Mouse (Mus musculus): ENCODE data around the gene Eea1. TPM values are rescaled to one million over a fixed set of nuclear protein-coding genes. Genes with fewer than 3 reads are reported as not detected.

Eea1 gene
- polyA plus RNA-seq, 1 experiment from 2014 or later, result 25.6 TPM

GRCm38 (mm10) chr10:95956629-95957028, 16.2 kb downstream of the Eea1 start:
- H3K4me3 ChIP-seq (replicated peaks), result no peak overlapping the region
- H3K4me1 ChIP-seq, result no peaks in the 10 kb centered on the region; the same call in 1 of the 2 replicates
- no peak overlapping the region for H3K9ac ChIP-seq (replicated peaks)
- no peaks in the 10 kb centered on the region for H3K9me3 ChIP-seq (replicated peaks)
- H3K4me2 ChIP-seq, result no peak overlapping the region
- H3K36me3 ChIP-seq, result no peaks in the 10 kb centered on the region
- no peak for ATAC-seq (ENCODE audit: low FRiP score)
- H3K27me3 ChIP-seq (replicated peaks), result no peaks in the 10 kb centered on the region
- 89% methylated on average over 2 of the region's 2 CpGs for WGBS
- no peak overlapping the region for H3K27ac ChIP-seq (replicated peaks)

- peak overlapping the region; percentile 51 for H3K27ac ChIP-seq (replicated peaks)
- no peaks in the 10 kb centered on the region for H3K36me3 ChIP-seq
- H3K27me3 ChIP-seq (replicated peaks), result no peaks in the 10 kb centered on the region
- 28% methylated on average over 1 of the region's 1 CpGs for WGBS
- no peak overlapping the region for H3K4me2 ChIP-seq
- no peak overlapping the region for H3K4me3 ChIP-seq (replicated peaks)
- H3K9me3 ChIP-seq (replicated peaks), result no peaks in the 10 kb centered on the region
- no peaks in the 10 kb centered on the region; the same call in 1 of the 2 replicates for H3K4me1 ChIP-seq
- no peak overlapping the region for H3K9ac ChIP-seq (replicated peaks)
- ATAC-seq (ENCODE audit: low FRiP score), result peak; percentile 50; the same call in 1 of the 2 replicates
These were observed 17.1 kb downstream of the Eea1 start for GRCm38 (mm10) chr10:95957574-95957973.

GRCm38 (mm10) chr10:95964679-95965078, 24.2 kb downstream of the Eea1 start:
- H3K27ac ChIP-seq (replicated peaks), result no peak overlapping the region
- no peaks in the 10 kb centered on the region for H3K9me3 ChIP-seq (replicated peaks)
- H3K36me3 ChIP-seq, result no peaks in the 10 kb centered on the region
- 73% methylated on average over 1 of the region's 1 CpGs for WGBS
- no peaks in the 10 kb centered on the region for H3K27me3 ChIP-seq (replicated peaks)
- H3K4me1 ChIP-seq, result 0 out of 2 replicates have a peak, but pooled peaks cover 4% of the 10 kb centered on the region
- no peak overlapping the region for H3K4me3 ChIP-seq (replicated peaks)
- no peak for ATAC-seq (ENCODE audit: low FRiP score)
- no peak overlapping the region for H3K9ac ChIP-seq (replicated peaks)
- H3K4me2 ChIP-seq, result no peak overlapping the region

- Histone ChIP-seq H3K27me3 (replicated peaks) (no peaks in the 10 kb centered on the region), H3K9me3 (replicated peaks) (no peaks in the 10 kb centered on the region), H3K9ac (replicated peaks) (no peak overlapping the region), H3K27ac (replicated peaks) (no peak overlapping the region), H3K4me2 (no peak overlapping the region), H3K36me3 (no peaks in the 10 kb centered on the region), H3K4me3 (replicated peaks) (no peak overlapping the region), H3K4me1 (0 out of 2 replicates have a peak, but pooled peaks cover 4% of the 10 kb centered on the region)
- WGBS, result 97% methylated on average over 1 of the region's 1 CpGs
- ATAC-seq (ENCODE audit: low FRiP score), result no peak
These were observed 29.2 kb downstream of the Eea1 start for GRCm38 (mm10) chr10:95969694-95970093.

GRCm38 (mm10) chr10:95970744-95971212, 30.3 kb downstream of the Eea1 start:
- Histone ChIP-seq H3K9me3 (replicated peaks) (no peaks in the 10 kb centered on the region), H3K4me1 (0 out of 2 replicates have a peak, but pooled peaks cover 4% of the 10 kb centered on the region), H3K4me3 (replicated peaks) (no peak overlapping the region), H3K4me2 (no peak overlapping the region), H3K27ac (replicated peaks) (no peak overlapping the region), H3K27me3 (replicated peaks) (no peaks in the 10 kb centered on the region), H3K36me3 (peaks cover 9% of the 10 kb centered on the region), H3K9ac (replicated peaks) (no peak overlapping the region)
- no peak for ATAC-seq (ENCODE audit: low FRiP score)
- 80% methylated on average over 3 of the region's 3 CpGs for WGBS

GRCm38 (mm10) chr10:95971341-95971740, 30.9 kb downstream of the Eea1 start:
- Histone ChIP-seq H3K36me3 (peaks cover 9% of the 10 kb centered on the region), H3K4me2 (no peak overlapping the region), H3K27ac (replicated peaks) (no peak overlapping the region), H3K4me1 (0 out of 2 replicates have a peak, but pooled peaks cover 4% of the 10 kb centered on the region), H3K4me3 (replicated peaks) (no peak overlapping the region), H3K9me3 (replicated peaks) (no peaks in the 10 kb centered on the region), H3K9ac (replicated peaks) (no peak overlapping the region), H3K27me3 (replicated peaks) (no peaks in the 10 kb centered on the region)
- ATAC-seq (ENCODE audit: low FRiP score), result no peak
- 91% methylated on average over 4 of the region's 4 CpGs for WGBS

- no peaks in the 10 kb centered on the region for H3K27me3 ChIP-seq (replicated peaks)
- peaks cover 11% of the 10 kb centered on the region for H3K36me3 ChIP-seq
- 0 out of 2 replicates have a peak, but pooled peaks cover 4% of the 10 kb centered on the region for H3K4me1 ChIP-seq
- no peaks in the 10 kb centered on the region for H3K9me3 ChIP-seq (replicated peaks)
- WGBS, result 96% methylated on average over 3 of the region's 3 CpGs
- no peak overlapping the region for H3K4me2 ChIP-seq
- ATAC-seq (ENCODE audit: low FRiP score), result no peak
- H3K4me3 ChIP-seq (replicated peaks), result no peak overlapping the region
- no peak overlapping the region for H3K27ac ChIP-seq (replicated peaks)
- no peak overlapping the region for H3K9ac ChIP-seq (replicated peaks)
These were observed 31.5 kb downstream of the Eea1 start for GRCm38 (mm10) chr10:95971942-95972341.

- no peak for ATAC-seq (ENCODE audit: low FRiP score)
- 95% methylated on average over 3 of the region's 3 CpGs for WGBS
These were observed 34.0 kb downstream of the Eea1 start for GRCm38 (mm10) chr10:95974462-95974861.

GRCm38 (mm10) chr10:95976798-95977197, 36.3 kb downstream of the Eea1 start:
- no peak overlapping the region for H3K9ac ChIP-seq (replicated peaks)
- no peak overlapping the region for H3K4me3 ChIP-seq (replicated peaks)
- no peak for ATAC-seq (ENCODE audit: low FRiP score)
- H3K4me1 ChIP-seq, result no peaks in the 10 kb centered on the region
- H3K36me3 ChIP-seq, result peaks cover 13% of the 10 kb centered on the region
- no peak overlapping the region for H3K4me2 ChIP-seq
- no peaks in the 10 kb centered on the region for H3K9me3 ChIP-seq (replicated peaks)
- no peak overlapping the region for H3K27ac ChIP-seq (replicated peaks)
- H3K27me3 ChIP-seq (replicated peaks), result no peaks in the 10 kb centered on the region
- 96% methylated on average over 2 of the region's 2 CpGs for WGBS

More at GRCm38 (mm10) chr10:95974462-95974861, 34.0 kb downstream of the Eea1 start:
- Histone ChIP-seq H3K9ac (replicated peaks) (no peak overlapping the region), H3K4me2 (no peak overlapping the region), H3K27ac (replicated peaks) (no peak overlapping the region), H3K36me3 (peaks cover 13% of the 10 kb centered on the region), H3K4me1 (no peaks in the 10 kb centered on the region), H3K27me3 (replicated peaks) (no peaks in the 10 kb centered on the region), H3K9me3 (replicated peaks) (no peaks in the 10 kb centered on the region), H3K4me3 (replicated peaks) (no peak overlapping the region)

- Histone ChIP-seq H3K9me3 (replicated peaks) (no peaks in the 10 kb centered on the region), H3K4me1 (no peaks in the 10 kb centered on the region), H3K4me3 (replicated peaks) (no peak overlapping the region), H3K27me3 (replicated peaks) (no peaks in the 10 kb centered on the region), H3K27ac (replicated peaks) (no peak overlapping the region), H3K36me3 (no peaks in the 10 kb centered on the region), H3K4me2 (no peak overlapping the region), H3K9ac (replicated peaks) (no peak overlapping the region)
- 93% methylated on average over 1 of the region's 1 CpGs for WGBS
- no peak for ATAC-seq (ENCODE audit: low FRiP score)
These were observed 49.3 kb downstream of the Eea1 start for GRCm38 (mm10) chr10:95989731-95990130.

- Histone ChIP-seq H3K9me3 (replicated peaks) (no peaks in the 10 kb centered on the region), H3K27me3 (replicated peaks) (no peaks in the 10 kb centered on the region), H3K27ac (replicated peaks) (no peak overlapping the region), H3K4me1 (no peaks in the 10 kb centered on the region), H3K4me3 (replicated peaks) (no peak overlapping the region), H3K36me3 (peaks cover 3% of the 10 kb centered on the region; the same call in 1 of the 2 replicates), H3K4me2 (no peak overlapping the region), H3K9ac (replicated peaks) (no peak overlapping the region)
- WGBS, result 84% methylated on average over 1 of the region's 1 CpGs
- no peak for ATAC-seq (ENCODE audit: low FRiP score)
These were observed 50.7 kb downstream of the Eea1 start for GRCm38 (mm10) chr10:95991176-95991575.

GRCm38 (mm10) chr10:96000904-96001303, 60.5 kb downstream of the Eea1 start:
- 77% methylated on average over 5 of the region's 5 CpGs for WGBS
- Histone ChIP-seq H3K9ac (replicated peaks) (no peak overlapping the region), H3K9me3 (replicated peaks) (no peaks in the 10 kb centered on the region), H3K27me3 (replicated peaks) (no peaks in the 10 kb centered on the region), H3K4me3 (replicated peaks) (no peak overlapping the region), H3K36me3 (peaks cover 18% of the 10 kb centered on the region), H3K27ac (replicated peaks) (no peak overlapping the region), H3K4me1 (no peaks in the 10 kb centered on the region), H3K4me2 (no peak overlapping the region)
- ATAC-seq (ENCODE audit: low FRiP score), result no peak

Data from neural tube, embryonic 15.5 days (tissue).